Mouse (Mus musculus): Measurements from ENCODE around the gene Tex26. TPM values are rescaled to one million over a fixed set of nuclear protein-coding genes. Genes with fewer than 3 reads are reported as not detected.
A peak's percentile ranks its signal among the peaks of the same experiment; 100 is the strongest.

Tex26 gene
- polyA plus RNA-seq, 1 experiment = not detected

DNA sequence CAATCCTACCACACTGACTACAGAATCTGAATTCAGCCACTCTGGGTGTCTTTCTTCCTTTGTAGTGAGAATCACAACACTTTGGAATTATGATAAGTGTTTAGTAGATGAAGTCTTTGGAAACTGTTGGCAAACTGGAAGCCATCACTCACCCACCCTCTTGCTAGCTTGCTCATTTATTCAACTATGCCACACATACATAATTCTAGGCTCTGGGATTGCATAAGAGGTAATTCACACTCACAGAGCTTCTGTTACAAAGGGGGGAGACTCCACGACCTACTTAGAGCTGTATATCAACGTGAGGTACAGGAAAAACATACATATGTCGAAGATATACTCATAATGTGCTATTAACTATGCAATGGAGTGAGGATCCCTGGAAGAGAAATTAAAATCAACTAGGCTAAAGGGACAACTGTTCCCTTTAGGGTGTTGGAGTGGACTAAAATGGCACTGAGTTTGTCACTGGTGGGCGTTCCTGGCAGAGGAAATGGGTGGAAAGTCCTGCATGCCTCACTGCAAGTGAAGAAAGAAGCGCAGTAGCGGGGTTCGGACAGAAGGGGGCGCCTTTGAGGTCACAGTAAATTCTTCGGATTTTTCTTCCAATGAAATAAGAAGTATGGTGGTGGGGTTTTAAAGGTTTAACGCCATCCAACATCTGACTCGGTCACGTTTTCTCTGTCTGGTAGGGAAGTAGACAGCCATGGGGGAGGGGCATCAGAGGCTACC lies 44.0 kb downstream of the Tex26 start:
- DNase-seq (ENCODE audit: low read depth in 1 of 2, low spot score in 2 of 2) = no peak
- 68% methylated on average over 12 of the region's 12 CpGs for WGBS
- TF ChIP-seq POLR2A (IDR thresholded peaks at IDR 0.05; ENCODE audit: low read depth, low read length) (no peak), CTCF (IDR thresholded peaks at IDR 0.05; ENCODE audit: extremely low read depth, insufficient read depth, insufficient read length, insufficient replicate concordance) (peak; percentile 26; the same call in 1 of the 2 replicates)
- Histone ChIP-seq H3K27ac (ENCODE audit: insufficient read depth, low read length) (no peak overlapping the region), H3K27me3 (ENCODE audit: control insufficient read depth, insufficient read depth, low read length) (no peaks in the 10 kb centered on the region), H3K4me1 (ENCODE audit: control insufficient read depth, insufficient read depth, insufficient read length) (no peaks in the 10 kb centered on the region), H3K4me3 (ENCODE audit: extremely low read depth, insufficient read depth, insufficient read length) (no peak overlapping the region), H3K36me3 (ENCODE audit: control insufficient read depth, insufficient read depth, low read length) (no peaks in the 10 kb centered on the region)

DNA sequence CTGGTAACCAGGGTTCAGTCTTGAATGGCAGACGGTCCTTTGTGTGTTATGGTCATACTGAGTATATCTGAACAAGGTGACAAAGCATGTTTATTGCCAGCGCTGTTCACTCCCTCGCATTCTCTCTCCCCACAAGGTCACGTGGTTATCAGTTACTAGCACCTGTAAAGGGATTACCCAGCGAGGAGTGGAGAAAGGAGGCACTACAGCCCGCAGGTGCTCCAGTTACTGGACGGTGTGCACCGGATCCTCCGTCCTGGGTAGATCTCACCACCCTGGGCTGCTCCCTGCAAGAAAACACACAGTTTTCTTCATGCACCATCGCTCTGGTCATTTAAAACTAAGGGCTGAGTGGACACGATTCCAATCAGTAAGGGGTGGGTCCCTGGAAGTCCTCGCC lies 44.8 kb downstream of the Tex26 start:
- Histone ChIP-seq H3K36me3 (ENCODE audit: control insufficient read depth, insufficient read depth, low read length) (no peaks in the 10 kb centered on the region), H3K27me3 (ENCODE audit: control insufficient read depth, insufficient read depth, low read length) (no peaks in the 10 kb centered on the region), H3K27ac (ENCODE audit: insufficient read depth, low read length) (no peak overlapping the region), H3K4me3 (ENCODE audit: extremely low read depth, insufficient read depth, insufficient read length) (no peak overlapping the region), H3K4me1 (ENCODE audit: control insufficient read depth, insufficient read depth, insufficient read length) (no peaks in the 10 kb centered on the region)
- no peak for DNase-seq (ENCODE audit: low read depth in 1 of 2, low spot score in 2 of 2)
- 83% methylated on average over 12 of the region's 12 CpGs for WGBS
- no peak for TF ChIP-seq POLR2A (IDR thresholded peaks at IDR 0.05; ENCODE audit: low read depth, low read length)
- TF ChIP-seq CTCF (IDR thresholded peaks at IDR 0.05; ENCODE audit: extremely low read depth, insufficient read depth, insufficient read length, insufficient replicate concordance) = no peak

DNA sequence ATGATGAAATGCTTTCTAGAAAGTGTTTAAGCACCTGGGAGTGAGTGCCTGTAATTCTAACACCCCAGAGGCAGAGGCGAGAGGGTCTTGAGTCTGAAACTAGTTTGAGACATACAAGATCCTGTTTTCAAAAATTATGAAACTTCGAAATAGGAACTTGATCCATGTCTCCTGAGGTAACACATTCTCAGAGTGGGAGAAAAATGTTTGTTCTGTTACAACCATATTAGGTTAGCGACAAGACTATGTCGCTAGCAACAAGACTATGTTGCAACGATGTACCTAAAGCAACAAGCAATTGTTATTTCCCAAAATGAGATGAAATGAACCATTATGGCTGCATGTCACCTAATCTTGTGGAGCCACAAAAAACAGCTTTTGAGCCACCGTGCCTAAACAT lies 46.0 kb downstream of the Tex26 start:
- DNase-seq (ENCODE audit: low read depth in 1 of 2, low spot score in 2 of 2) = no peak
- no peaks in the 10 kb centered on the region for H3K27me3 ChIP-seq (ENCODE audit: control insufficient read depth, insufficient read depth, low read length)
- 88% methylated on average over 6 of the region's 6 CpGs for WGBS
- no peak overlapping the region for H3K27ac ChIP-seq (ENCODE audit: insufficient read depth, low read length)
- no peak overlapping the region for H3K4me3 ChIP-seq (ENCODE audit: extremely low read depth, insufficient read depth, insufficient read length)
- no peaks in the 10 kb centered on the region for H3K4me1 ChIP-seq (ENCODE audit: control insufficient read depth, insufficient read depth, insufficient read length)
- no peaks in the 10 kb centered on the region for H3K36me3 ChIP-seq (ENCODE audit: control insufficient read depth, insufficient read depth, low read length)
- TF ChIP-seq CTCF (IDR thresholded peaks at IDR 0.05; ENCODE audit: extremely low read depth, insufficient read depth, insufficient read length, insufficient replicate concordance) = no peak
- no peak for TF ChIP-seq POLR2A (IDR thresholded peaks at IDR 0.05; ENCODE audit: low read depth, low read length)

DNA sequence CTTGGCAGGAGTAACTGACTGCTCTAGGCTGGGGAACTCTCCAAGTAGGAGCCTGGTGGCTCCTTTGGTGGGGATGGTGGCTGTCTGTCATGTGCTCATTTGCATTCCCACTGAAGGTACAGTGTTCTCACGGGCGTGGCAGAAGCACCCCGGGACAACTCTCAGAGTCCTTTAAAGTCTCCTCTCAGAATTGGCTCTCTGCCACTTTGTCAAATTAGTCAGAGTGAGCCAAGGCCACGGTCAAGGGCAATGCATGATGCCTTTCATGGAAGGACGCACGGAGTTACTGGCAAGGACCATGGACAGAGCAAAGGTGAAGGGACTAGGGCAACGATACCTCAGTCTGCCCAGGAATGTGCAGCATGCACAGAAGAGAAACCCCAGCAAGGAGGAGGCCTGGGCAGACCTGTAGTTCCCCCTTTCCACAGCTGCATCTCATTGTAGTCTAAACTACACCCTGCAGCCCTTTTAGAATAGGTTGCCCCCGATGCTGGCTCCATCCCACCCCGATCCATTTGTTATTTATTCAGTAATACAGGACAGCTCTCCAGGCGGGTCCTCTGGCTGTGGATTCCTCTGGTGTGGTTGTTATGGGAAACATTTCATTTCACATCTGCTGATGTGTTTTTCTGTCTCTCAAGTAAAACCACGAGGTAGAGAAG lies 49.0 kb downstream of the Tex26 start:
- 60% methylated on average over 11 of the region's 11 CpGs for WGBS
- H3K36me3 ChIP-seq (ENCODE audit: control insufficient read depth, insufficient read depth, low read length) = no peaks in the 10 kb centered on the region
- H3K4me1 ChIP-seq (ENCODE audit: control insufficient read depth, insufficient read depth, insufficient read length) = no peaks in the 10 kb centered on the region
- no peak overlapping the region for H3K27ac ChIP-seq (ENCODE audit: insufficient read depth, low read length)
- DNase-seq (ENCODE audit: low read depth in 1 of 2, low spot score in 2 of 2) = no peak
- H3K4me3 ChIP-seq (ENCODE audit: extremely low read depth, insufficient read depth, insufficient read length) = no peak overlapping the region
- H3K27me3 ChIP-seq (ENCODE audit: control insufficient read depth, insufficient read depth, low read length) = no peaks in the 10 kb centered on the region
- no peak for TF ChIP-seq POLR2A (IDR thresholded peaks at IDR 0.05; ENCODE audit: low read depth, low read length)
- no peak for TF ChIP-seq CTCF (IDR thresholded peaks at IDR 0.05; ENCODE audit: extremely low read depth, insufficient read depth, insufficient read length, insufficient replicate concordance)

DNA sequence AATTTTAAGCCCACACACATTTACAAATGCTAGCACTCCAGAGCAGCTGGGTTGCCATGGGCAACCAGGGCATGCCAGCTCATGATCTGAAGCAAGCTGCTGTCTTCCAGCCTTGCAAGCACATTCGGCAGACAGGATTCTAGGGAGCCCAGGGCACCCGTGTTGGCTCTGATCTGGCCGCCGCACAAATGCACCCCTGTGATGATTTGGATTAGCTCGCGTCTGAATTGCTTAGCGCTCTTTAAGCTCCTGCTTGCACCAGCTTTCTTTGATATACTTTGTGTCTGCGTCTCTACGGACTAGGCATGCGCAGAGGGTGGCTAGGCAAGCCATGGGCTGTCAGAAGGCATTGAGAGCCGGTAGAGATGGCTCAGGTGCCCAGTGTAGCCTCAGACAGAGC lies 49.7 kb downstream of the Tex26 start:
- WGBS = 89% methylated on average over 11 of the region's 11 CpGs
- no peaks in the 10 kb centered on the region for H3K4me1 ChIP-seq (ENCODE audit: control insufficient read depth, insufficient read depth, insufficient read length)
- no peak for DNase-seq (ENCODE audit: low read depth in 1 of 2, low spot score in 2 of 2)

DNA sequence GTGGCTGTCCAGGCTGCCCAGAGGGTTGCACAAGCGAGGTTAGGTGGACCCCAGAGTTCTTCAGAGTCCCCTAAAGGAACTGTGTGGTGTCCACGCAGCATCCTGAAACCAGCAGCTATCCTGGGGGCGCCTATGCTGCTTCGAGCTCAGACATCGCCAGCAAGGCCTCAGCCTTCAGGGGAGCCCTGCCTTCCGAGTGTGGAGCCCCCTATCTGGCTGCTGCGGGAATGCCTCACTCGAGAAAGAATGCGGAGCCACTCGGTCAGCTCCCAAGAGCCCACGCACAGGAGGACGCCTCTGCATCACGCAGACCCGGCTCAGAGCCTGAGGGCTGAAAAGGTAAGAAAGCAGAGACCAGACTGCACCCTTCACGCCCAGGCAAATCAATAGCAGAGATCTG lies 50.8 kb downstream of the Tex26 start:
- TF ChIP-seq POLR2A (IDR thresholded peaks at IDR 0.05; ENCODE audit: low read depth, low read length) = no peak
- no peak for TF ChIP-seq CTCF (IDR thresholded peaks at IDR 0.05; ENCODE audit: extremely low read depth, insufficient read depth, insufficient read length, insufficient replicate concordance)

More for the DNA sequence above, 49.7 kb downstream of the Tex26 start:
- no peak for TF ChIP-seq CTCF (IDR thresholded peaks at IDR 0.05; ENCODE audit: extremely low read depth, insufficient read depth, insufficient read length, insufficient replicate concordance)
- no peak for TF ChIP-seq POLR2A (IDR thresholded peaks at IDR 0.05; ENCODE audit: low read depth, low read length)
- H3K36me3 ChIP-seq (ENCODE audit: control insufficient read depth, insufficient read depth, low read length) = no peaks in the 10 kb centered on the region
- H3K4me3 ChIP-seq (ENCODE audit: extremely low read depth, insufficient read depth, insufficient read length) = no peak overlapping the region
- no peaks in the 10 kb centered on the region for H3K27me3 ChIP-seq (ENCODE audit: control insufficient read depth, insufficient read depth, low read length)
- no peak overlapping the region for H3K27ac ChIP-seq (ENCODE audit: insufficient read depth, low read length)

DNA sequence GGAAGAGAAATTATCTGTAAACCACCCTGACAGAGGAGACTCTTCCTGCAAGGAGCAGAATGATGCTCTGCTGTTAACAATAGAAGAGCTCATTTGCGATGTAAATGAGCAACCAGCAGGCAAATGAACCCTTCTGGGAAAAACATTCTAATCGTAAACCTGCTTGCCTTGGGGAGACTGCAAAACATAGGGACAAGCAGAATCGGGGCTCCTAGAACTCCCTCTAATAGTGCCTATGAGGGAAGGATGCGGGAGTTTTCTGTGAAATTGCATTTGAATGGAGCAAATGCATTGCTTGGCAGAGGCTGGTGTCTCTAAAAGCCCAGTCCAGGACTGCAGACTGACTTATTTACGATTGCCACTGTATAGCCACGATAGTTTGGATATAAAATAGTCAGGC lies 56.2 kb downstream of the Tex26 start:
- Histone ChIP-seq H3K36me3 (ENCODE audit: control insufficient read depth, insufficient read depth, low read length) (no peaks in the 10 kb centered on the region), H3K4me3 (ENCODE audit: extremely low read depth, insufficient read depth, insufficient read length) (no peak overlapping the region), H3K27me3 (ENCODE audit: control insufficient read depth, insufficient read depth, low read length) (no peaks in the 10 kb centered on the region), H3K27ac (ENCODE audit: insufficient read depth, low read length) (no peak overlapping the region), H3K4me1 (ENCODE audit: control insufficient read depth, insufficient read depth, insufficient read length) (no peaks in the 10 kb centered on the region)
- TF ChIP-seq POLR2A (IDR thresholded peaks at IDR 0.05; ENCODE audit: low read depth, low read length) (no peak), CTCF (IDR thresholded peaks at IDR 0.05; ENCODE audit: extremely low read depth, insufficient read depth, insufficient read length, insufficient replicate concordance) (no peak)
- WGBS = 75% methylated on average over 6 of the region's 6 CpGs
- DNase-seq (ENCODE audit: low read depth in 1 of 2, low spot score in 2 of 2) = no peak

More for the DNA sequence above, 50.8 kb downstream of the Tex26 start:
- Histone ChIP-seq H3K4me1 (ENCODE audit: control insufficient read depth, insufficient read depth, insufficient read length) (no peaks in the 10 kb centered on the region), H3K4me3 (ENCODE audit: extremely low read depth, insufficient read depth, insufficient read length) (no peak overlapping the region), H3K27ac (ENCODE audit: insufficient read depth, low read length) (no peak overlapping the region), H3K36me3 (ENCODE audit: control insufficient read depth, insufficient read depth, low read length) (no peaks in the 10 kb centered on the region), H3K27me3 (ENCODE audit: control insufficient read depth, insufficient read depth, low read length) (no peaks in the 10 kb centered on the region)
- DNase-seq (ENCODE audit: low read depth in 1 of 2, low spot score in 2 of 2) = no peak
- 82% methylated on average over 15 of the region's 15 CpGs for WGBS
